In the genomic region with DNA sequence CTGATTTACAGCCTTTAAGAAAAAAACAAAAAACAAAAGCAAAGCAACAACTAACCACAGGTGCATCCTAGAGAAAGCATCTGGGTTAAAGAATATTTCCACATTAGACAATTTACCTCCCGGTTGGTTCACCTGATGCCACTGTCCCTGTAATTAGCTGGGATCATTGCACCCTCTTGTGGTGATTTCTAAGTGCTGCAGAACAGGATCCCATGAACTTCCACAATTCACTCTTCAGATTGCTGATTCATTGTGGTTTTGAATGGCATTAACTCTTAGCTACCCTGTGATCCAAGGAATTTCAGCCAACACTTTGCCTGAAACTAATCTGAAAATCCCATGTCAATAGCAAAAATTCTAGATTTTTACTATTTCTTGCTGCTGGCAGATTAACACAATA, we compare ENCODE assay signal across 8 mouse cellular contexts.
DNase-seq lines count a peak whose midpoint lies in the region.

No protein-coding gene starts in this region.

- no peaks in the 10 kb centered on the region for H3K36me3 ChIP-seq in splenic B cell, adult 2 months (ENCODE audit: control insufficient read depth, insufficient read depth, low read length, poor library complexity, severe bottlenecking)

- H3K27me3 ChIP-seq in splenic B cell, adult 2 months (ENCODE audit: control insufficient read depth, insufficient read depth, low read length, poor library complexity, severe bottlenecking): no peaks in the 10 kb centered on the region

- DNase-seq in adrenal gland, adult (ENCODE audit: inconsistent age in 2 of 2, low spot score in 1 of 2): peak; percentile 21 to 83
- DNase-seq in adrenal gland, adult 8-10 months: no peak
- DNase-seq in CD4-positive helper T cell, adult 2 months (ENCODE audit: low read depth, low spot score): peak; percentile 29
- peak; percentile 29 to 39 for DNase-seq in cerebellum, adult 18-20 months
- DNase-seq in forelimb bud, embryonic 11.5 days (ENCODE audit: low read depth, low spot score): peak; percentile 49
- peak; percentile 58 for DNase-seq in kidney, postnatal 14 days
- peak; percentile 58 for DNase-seq in lung, postnatal 10 days
- DNase-seq in splenic B cell, adult 2 months (ENCODE audit: low read depth, low spot score): peak; percentile 11
